ENCODE assay signal across 13 mouse cellular contexts in genomic region chr15:7998095-7998494, GRCm38 (mm10).
"Had no signal": no experiment of that assay in that cellular context is flagged by ENCODE, and none has a peak within 500 bp of the region (broad histone marks: within the 10 kb centered on the region; RNA-seq: fewer than 3 reads in every experiment).

No protein-coding gene starts in this region.

- ATAC-seq: lung, postnatal 0 days had no signal

- H3K4me3 ChIP-seq: kidney, embryonic 15.5 days; left cerebral cortex, adult 2 months; limb, embryonic 10.5 days; liver, embryonic 15.5 days; midbrain, embryonic 12.5 days; neural tube, embryonic 15.5 days had no signal

- DNase-seq: kidney, adult 18-20 months; kidney, postnatal 14 days; lung, adult 2 months; lung, postnatal 4 days; right cerebral cortex, adult 18-20 months had no signal

- H3K27me3 ChIP-seq: kidney, embryonic 15.5 days; liver, embryonic 15.5 days; megakaryocyte, embryonic 14.5 days; midbrain, embryonic 12.5 days; neural tube, embryonic 15.5 days had no signal

- H3K36me3 ChIP-seq: kidney, embryonic 15.5 days; limb, embryonic 10.5 days; liver, embryonic 15.5 days; midbrain, embryonic 12.5 days; neural tube, embryonic 15.5 days had no signal
